Mouse (Mus musculus) monocyte, adult 2 months (primary cell): ENCODE data around the gene H2-DMb1.

Experiments
- DNase-seq, 2 experiments: peaks; one replicate each; pipeline ENCODE4 v3.0.0; 2022; ENCODE audit warnings: low spot score in 2 of 2, low read depth in 1 of 2

Gene H2-DMb1

DNA sequence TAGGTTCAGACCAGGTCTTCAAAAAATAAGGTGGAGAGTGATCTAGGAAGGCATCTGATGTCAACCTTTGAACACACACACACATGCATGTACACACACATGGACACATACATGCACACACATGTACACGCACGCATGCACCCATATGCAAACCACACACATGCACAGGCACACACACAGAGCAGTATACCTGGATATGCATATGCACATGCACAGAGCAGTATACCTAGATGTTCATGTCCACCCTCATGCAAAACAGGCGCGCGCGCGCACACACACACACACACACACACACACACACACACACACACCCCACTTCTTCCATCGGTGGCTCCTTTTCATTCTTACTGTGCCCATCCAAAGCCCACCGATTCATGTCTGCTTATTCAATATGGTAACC, 55.0 kb downstream of the H2-DMb1 start:
- peak in 1 of 2 experiments; percentile 0 for DNase-seq

DNA sequence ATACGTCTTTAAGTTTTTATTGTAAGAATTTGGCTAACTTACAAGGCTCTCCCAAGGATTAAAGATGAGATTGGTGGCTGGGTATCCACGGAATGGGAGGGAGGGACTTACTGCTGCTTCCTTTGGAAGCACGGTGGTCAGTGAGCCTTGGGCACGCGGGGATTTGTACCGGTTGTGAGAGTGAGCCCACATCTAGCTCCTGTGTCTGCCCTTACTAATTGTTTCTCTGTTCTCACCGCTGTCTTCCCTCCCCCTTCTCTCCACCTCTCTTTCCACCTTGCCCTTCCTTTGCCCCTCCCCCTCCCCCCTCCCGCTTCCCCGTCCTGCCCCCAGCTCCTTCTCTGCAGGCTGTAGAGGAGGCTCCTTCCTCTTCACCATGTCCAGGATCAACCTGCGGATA, 55.5 kb downstream of the H2-DMb1 start:
- DNase-seq, result peak in 1 of 2 experiments; percentile 0

DNA sequence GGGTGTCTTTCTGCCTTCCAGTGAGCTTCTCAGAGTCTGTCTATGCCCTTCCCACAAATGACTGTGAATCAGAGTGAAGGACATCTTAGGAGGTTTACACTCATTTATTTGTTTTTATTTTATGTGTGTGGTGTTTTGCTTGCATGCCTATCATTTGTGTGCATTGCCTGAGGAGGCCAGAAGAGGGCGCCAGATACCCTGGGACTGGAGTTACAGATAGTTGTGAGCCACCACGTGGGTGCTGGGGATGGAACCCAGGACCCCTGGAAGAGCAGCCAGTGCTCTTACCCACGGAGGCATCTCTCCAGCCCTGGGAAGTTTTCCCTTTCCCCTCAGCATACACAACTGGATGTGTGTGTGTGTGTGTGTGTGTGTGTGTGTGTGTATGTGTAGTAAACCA, 56.8 kb downstream of the H2-DMb1 start:
- no peak for DNase-seq
